Comparison of ENCODE assay signal across 8 mouse cellular contexts in genomic region chr10:117225094-117225493, GRCm38 (mm10). TPM values are rescaled to one million over a fixed set of nuclear protein-coding genes. Genes with fewer than 3 reads are reported as not detected.
A peak's percentile ranks its signal among the peaks of the same experiment; 100 is the strongest.
DNase-seq lines count a peak whose midpoint lies in the region; ATAC-seq and TF ChIP-seq lines count a peak whose summit lies in the region.

No protein-coding gene starts in this region.

- H3K4me2 ChIP-seq in hindbrain, embryonic 15.5 days: peak overlapping the region; percentile 83
- H3K4me2 ChIP-seq in midbrain, embryonic 11.5 days: peak overlapping the region; percentile 88; the same call in 1 of the 2 replicates

- no peaks in the 10 kb centered on the region for H3K9me3 ChIP-seq in hindbrain, embryonic 15.5 days
- no peaks in the 10 kb centered on the region for H3K9me3 ChIP-seq in midbrain, embryonic 11.5 days (ENCODE audit: control insufficient read depth, low read length)

- H3K4me3 ChIP-seq in layer of hippocampus, adult 2 months: peak overlapping the region; percentile 93; the same call in 1 of the 2 replicates
- H3K4me3 ChIP-seq in cortical plate, adult 2 months (ENCODE audit: insufficient read depth, low read length): peak overlapping the region; percentile 84; the same call in 1 of the 2 replicates
- peak overlapping the region; percentile 62 for H3K4me3 ChIP-seq in hindbrain, embryonic 15.5 days
- peak overlapping the region; percentile 76; the same call in 1 of the 2 replicates for H3K4me3 ChIP-seq in midbrain, embryonic 11.5 days (ENCODE audit: low read depth, low read length)

- no peak for ATAC-seq in hindbrain, embryonic 15.5 days (ENCODE audit: low FRiP score, low read depth)
- ATAC-seq in midbrain, embryonic 11.5 days (ENCODE audit: low FRiP score): no peak

- peak; percentile 54 for TF ChIP-seq CTCF in layer of hippocampus, adult 2 months (conservative IDR thresholded peaks at IDR 0.05)
- TF ChIP-seq CTCF in cortical plate, adult 2 months (IDR thresholded peaks at IDR 0.05; ENCODE audit: extremely low read depth, insufficient read depth, low read length): 0 out of 2 replicates have a peak, but pooled peaks have one; percentile 8

- peak overlapping the region; percentile 90; the same call in 1 of the 2 replicates for H3K9ac ChIP-seq in hindbrain, embryonic 15.5 days
- peak overlapping the region; percentile 98 for H3K9ac ChIP-seq in midbrain, embryonic 11.5 days (ENCODE audit: low read length)

- H3K27ac ChIP-seq in layer of hippocampus, adult 2 months: peak overlapping the region; percentile 100
- no peak overlapping the region for H3K27ac ChIP-seq in cortical plate, adult 2 months (ENCODE audit: insufficient read depth, low read length)
- peak overlapping the region; percentile 98 for H3K27ac ChIP-seq in hindbrain, embryonic 15.5 days (replicated peaks)
- no peak overlapping the region for H3K27ac ChIP-seq in midbrain, embryonic 11.5 days (ENCODE audit: low read depth, low read length)

- TF ChIP-seq POLR2A in cortical plate, adult 2 months (IDR thresholded peaks at IDR 0.05; ENCODE audit: extremely low read depth, insufficient read depth, low read length): no peak

- H3K36me3 ChIP-seq in hindbrain, embryonic 15.5 days: peaks cover 19% of the 10 kb centered on the region
- peaks cover 5% of the 10 kb centered on the region for H3K36me3 ChIP-seq in midbrain, embryonic 11.5 days (ENCODE audit: control insufficient read depth, insufficient read depth, low read length)

- no peaks in the 10 kb centered on the region for H3K4me1 ChIP-seq in cortical plate, adult 2 months (ENCODE audit: control insufficient read depth, insufficient read depth, low read length)
- H3K4me1 ChIP-seq in hindbrain, embryonic 15.5 days (replicated peaks): peaks cover 23% of the 10 kb centered on the region
- H3K4me1 ChIP-seq in midbrain, embryonic 11.5 days (ENCODE audit: control insufficient read depth, insufficient read depth, low read length): peaks cover 23% of the 10 kb centered on the region

- WGBS in hindbrain, embryonic 15.5 days: 56% methylated on average over 8 of the region's 8 CpGs
- WGBS in midbrain, embryonic 11.5 days: 59% methylated on average over 8 of the region's 8 CpGs

- no peak for DNase-seq in layer of hippocampus, adult 2 months (ENCODE audit: low spot score in 2 of 2)
- no peak for DNase-seq in layer of hippocampus, postnatal 25 days (ENCODE audit: extremely low spot score in 1 of 2, low spot score in 1 of 2)
- DNase-seq in midbrain, embryonic 11.5 days (ENCODE audit: low spot score, missing footprints): no peak
- DNase-seq in thymus, postnatal 4 days: no peak
- no peak for DNase-seq in ovary, postnatal 36 days (ENCODE audit: low spot score)
- DNase-seq in urinary bladder, postnatal 4 days (ENCODE audit: low spot score in 2 of 2): no peak

- H3K27me3 ChIP-seq in hindbrain, embryonic 15.5 days: no peaks in the 10 kb centered on the region
- no peaks in the 10 kb centered on the region for H3K27me3 ChIP-seq in midbrain, embryonic 11.5 days (ENCODE audit: control insufficient read depth, insufficient read depth, low read length)

RNA-seq across cellular contexts. Expression of gene Yeats4, which starts 0.8 kb away (rescaled TPM):
- 10 to 100 TPM; 45.2 to 49.3 TPM for total RNA-seq in layer of hippocampus, adult 2 months (2021)
- total RNA-seq in layer of hippocampus, postnatal 25 days (2021): 10 to 100 TPM; 44.6 to 52.6 TPM
- polyA plus RNA-seq in cortical plate, adult 2 months (2012; rRNA removed): 47.4 and 51.0 TPM in 2 replicates
- polyA plus RNA-seq in hindbrain, embryonic 15.5 days (2015; fragmentation: Nextera tagmentation; extraction: Ambion mirVana): 99.3 and 100.0 TPM in 2 replicates
- polyA plus RNA-seq in midbrain, embryonic 11.5 days (2014; fragmentation: Nextera tagmentation; extraction: Ambion mirVana): 173 and 194 TPM in 2 replicates

RNA-seq across cellular contexts. Expression of gene 9530003J23Rik, which starts 13.4 kb away (rescaled TPM):
- not detected for total RNA-seq in layer of hippocampus, adult 2 months (2021)
- not detected for total RNA-seq in layer of hippocampus, postnatal 25 days (2021)
- not detected in 2 replicates for polyA plus RNA-seq in cortical plate, adult 2 months (2012; rRNA removed)
- not detected in 2 replicates for polyA plus RNA-seq in hindbrain, embryonic 15.5 days (2015; fragmentation: Nextera tagmentation; extraction: Ambion mirVana)
- polyA plus RNA-seq in midbrain, embryonic 11.5 days (2014; fragmentation: Nextera tagmentation; extraction: Ambion mirVana): 0.14 TPM in 1 of 2 replicates, not detected in the other

RNA-seq across cellular contexts. Expression of gene Lyz2, which starts 57.0 kb away (rescaled TPM):
- total RNA-seq in layer of hippocampus, adult 2 months (2021): 10 to 100 TPM; 11.5 to 14.1 TPM
- total RNA-seq in layer of hippocampus, postnatal 25 days (2021): 10 to 100 TPM; 11.9 to 13.3 TPM
- 14.5 and 15.3 TPM in 2 replicates for polyA plus RNA-seq in cortical plate, adult 2 months (2012; rRNA removed)
- 28.0 and 38.9 TPM in 2 replicates for polyA plus RNA-seq in hindbrain, embryonic 15.5 days (2015; fragmentation: Nextera tagmentation; extraction: Ambion mirVana)
- polyA plus RNA-seq in midbrain, embryonic 11.5 days (2014; fragmentation: Nextera tagmentation; extraction: Ambion mirVana): 12.8 and 13.7 TPM in 2 replicates

Comparison
In these comparisons a context has a peak if more than half of its experiments do, and no peak if none do; other contexts are left out.
1. H3K27ac ChIP-seq: peak in layer of hippocampus, adult 2 months (single experiment) and hindbrain, embryonic 15.5 days (single experiment); none in cortical plate, adult 2 months (single experiment) and midbrain, embryonic 11.5 days (single experiment).
2. Peak in every context shown above with its lines, with median percentiles within 50 percentile points of each other: H3K4me3 ChIP-seq.